Mouse (Mus musculus) stomach, postnatal 0 days (tissue): Measurements from ENCODE around the gene Pik3c2g.
A peak's percentile ranks its signal among the peaks of the same experiment; 100 is the strongest.

Experiments used
- CTCF ChIP-seq: IDR thresholded peaks from 2 replicates; pipeline ENCODE4 v1.5.1; 2016; ENCODE audit warnings: antibody characterized with exemption, low read depth, mild to moderate bottlenecking, moderate library complexity
- EP300 ChIP-seq: optimal IDR thresholded peaks from 2 replicates; pipeline ENCODE3; 2016; ENCODE audit warnings: antibody characterized with exemption

DNA sequence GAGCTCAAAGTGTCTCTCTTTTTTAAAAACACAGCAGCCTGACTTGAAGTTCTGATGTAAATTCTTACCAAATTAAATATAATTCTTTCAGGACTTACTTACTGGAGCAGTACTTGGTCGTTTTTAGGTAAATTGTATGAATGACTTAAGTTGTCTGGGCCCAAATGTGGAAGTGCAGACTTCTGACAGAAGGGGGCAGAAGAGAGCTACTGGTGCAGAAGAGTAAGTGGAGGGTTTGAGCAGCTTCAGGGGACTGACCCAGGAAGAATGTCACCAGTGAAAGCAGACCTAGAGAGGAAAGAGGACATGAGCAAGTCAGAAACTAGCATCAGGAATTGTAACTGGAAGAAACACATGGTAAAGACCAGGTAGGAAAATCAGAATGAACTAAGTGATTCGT lies 193.0 kb downstream of the Pik3c2g start:
- TF ChIP-seq CTCF: peak; percentile 61
- TF ChIP-seq EP300: no peak
